Mouse (Mus musculus) forebrain, postnatal 0 days (tissue): ENCODE data around the gene Atp5k. TPM values are rescaled to one million over a fixed set of nuclear protein-coding genes. Genes with fewer than 3 reads are reported as not detected.

Experiments used
- ATAC-seq: fragments of 200-750 bp; cut with Nextera tagmentation; 2 replicates; pipeline ENCODE4 v1.8.0; 2017; ENCODE audit warnings: mild to moderate bottlenecking, moderate library complexity
- DNase-seq: peaks from one replicate; pipeline ENCODE4 v3.0.0-alpha.2; 2015
- H3K27ac ChIP-seq: fragments of 300-500 bp; sonication (generic); 2 replicates; pipeline ENCODE4 v1.5.1; 2014; ENCODE audit warnings: low read depth, mild to moderate bottlenecking, antibody characterized with exemption, low read length, moderate library complexity, mixed read lengths
- H3K27me3 ChIP-seq: fragments of 300-500 bp; sonication (generic); 2 replicates; pipeline ENCODE4 v1.6.1; 2014; ENCODE audit warnings: mild to moderate bottlenecking, low read length, mixed read lengths; ENCODE audit not compliant: insufficient read depth
- H3K36me3 ChIP-seq: fragments of 300-500 bp; sonication (generic); 2 replicates; pipeline ENCODE4 v1.6.1; 2014; ENCODE audit warnings: mild to moderate bottlenecking, moderate library complexity; ENCODE audit not compliant: insufficient read depth
- H3K4me1 ChIP-seq: fragments of 300-500 bp; sonication (generic); 2 replicates; pipeline ENCODE4 v1.6.1; 2014; ENCODE audit warnings: antibody characterized with exemption; ENCODE audit not compliant: insufficient read depth
- H3K4me2 ChIP-seq: fragments of 300-500 bp; sonication (generic); 2 replicates; pipeline ENCODE4 v1.6.1; 2014; ENCODE audit warnings: low read depth, mild to moderate bottlenecking, moderate library complexity
- H3K4me3 ChIP-seq: fragments of 300-500 bp; sonication (generic); 2 replicates; pipeline ENCODE4 v1.5.1; 2014; ENCODE audit warnings: low read depth, low read length, mixed read lengths
- H3K9ac ChIP-seq: fragments of 300-500 bp; sonication (generic); 2 replicates; pipeline ENCODE4 v1.6.1; 2014; ENCODE audit warnings: mild to moderate bottlenecking
- H3K9me3 ChIP-seq: fragments of 300-500 bp; sonication (generic); 2 replicates; pipeline ENCODE4 v1.6.1; 2016; ENCODE audit warnings: low read length
- CTCF ChIP-seq: sonication (generic); IDR thresholded peaks from 2 replicates; pipeline ENCODE4 v1.5.1; 2016; ENCODE audit warnings: antibody characterized with exemption, control low read depth, low read depth
- WGBS: fragments of 180-500 bp; shearing (Covaris S2); extraction: QIAGEN DNeasy Blood & Tissue Kit; methylation state at CpG from one replicate; pipeline ENCODE4 v1.1.7; 2014; 5-methylcytosine and 5-hydroxymethylcytosine counted together
- polyA plus RNA-seq: library from polyadenylated mRNA; unstranded; fragments of >200 nt; fragmentation: Nextera tagmentation; extraction: Ambion mirVana; gene quantifications from 2 replicates; pipeline ENCODE4 v1.2.1, GENCODE M21; 2015
- total RNA-seq: library from RNA; depleted of rRNA; stranded (reverse); fragments of >200 nt; gene quantifications from 2 replicates; pipeline ENCODE4 v1.2.3, GENCODE M21; 2014

The Atp5k gene
- total and polyA plus RNA-seq, 2 experiments from 2014 or later, result 152 to 489 TPM

GRCm38 (mm10) chr5:108462446-108462845 lies 28.2 kb upstream of the Atp5k start:
- peaks cover 36% of the 10 kb centered on the region for H3K4me1 ChIP-seq
- ATAC-seq (no peak), DNase-seq (no peak)
- no peaks in the 10 kb centered on the region for H3K36me3 ChIP-seq
- no peak for TF ChIP-seq CTCF
- peak overlapping the region; percentile 68 for H3K4me3 ChIP-seq
- WGBS, result 51% methylated on average over 4 of the region's 4 CpGs
- no peak overlapping the region for H3K27ac ChIP-seq
- H3K9ac ChIP-seq, result peak overlapping the region; percentile 96
- H3K27me3 ChIP-seq, result no peaks in the 10 kb centered on the region
- peak overlapping the region; percentile 98 for H3K4me2 ChIP-seq
- H3K9me3 ChIP-seq, result no peaks in the 10 kb centered on the region

- no peaks in the 10 kb centered on the region for H3K27me3 ChIP-seq
- peaks cover 36% of the 10 kb centered on the region for H3K4me1 ChIP-seq
- H3K4me3 ChIP-seq, result peak within 1 kb of the TSS; percentile 68
- H3K9me3 ChIP-seq, result no peaks in the 10 kb centered on the region
- under 1% methylated on average over 52 of the region's 62 CpGs for WGBS
- DNase-seq (peak; percentile 98), ATAC-seq (peak; percentile 97)
- no peak for TF ChIP-seq CTCF
- H3K36me3 ChIP-seq, result no peaks in the 10 kb centered on the region
- H3K9ac ChIP-seq, result peak within 1 kb of the TSS; percentile 96
- H3K27ac ChIP-seq, result peak within 1 kb of the TSS; percentile 88
- peak within 1 kb of the TSS; percentile 98 for H3K4me2 ChIP-seq
Measured at GRCm38 (mm10) chr5:108461082-108462065, 27.1 kb upstream of the Atp5k start, which contains the start of gene Pcgf3. Gene Pcgf3 (plus strand): TSS chr5:108461232.

- WGBS, result 41% methylated on average over 6 of the region's 6 CpGs
- Histone ChIP-seq H3K4me2 (peak overlapping the region; percentile 98), H3K4me3 (peak overlapping the region; percentile 68), H3K4me1 (peaks cover 29% of the 10 kb centered on the region), H3K27ac (no peak overlapping the region), H3K36me3 (no peaks in the 10 kb centered on the region), H3K9ac (peak overlapping the region; percentile 96), H3K9me3 (no peaks in the 10 kb centered on the region), H3K27me3 (no peaks in the 10 kb centered on the region)
- DNase-seq, result no peak
- no peak for TF ChIP-seq CTCF
- no peak for ATAC-seq
Measured at GRCm38 (mm10) chr5:108460461-108460860, 26.2 kb upstream of the Atp5k start.

- WGBS, result 87% methylated on average over 2 of the region's 2 CpGs
- no peaks in the 10 kb centered on the region for H3K9me3 ChIP-seq
- H3K4me1 ChIP-seq, result peaks cover 14% of the 10 kb centered on the region
- no peak overlapping the region for H3K27ac ChIP-seq
- TF ChIP-seq CTCF, result no peak
- DNase-seq (no peak), ATAC-seq (no peak)
- H3K36me3 ChIP-seq, result no peaks in the 10 kb centered on the region
- H3K4me2 ChIP-seq, result no peak overlapping the region
- no peak overlapping the region for H3K4me3 ChIP-seq
- no peaks in the 10 kb centered on the region for H3K27me3 ChIP-seq
- no peak overlapping the region for H3K9ac ChIP-seq
Measured at GRCm38 (mm10) chr5:108458706-108459105, 24.5 kb upstream of the Atp5k start.

- DNase-seq (no peak), ATAC-seq (no peak)
- Histone ChIP-seq H3K27ac (no peak overlapping the region), H3K4me2 (no peak overlapping the region), H3K36me3 (no peaks in the 10 kb centered on the region), H3K9ac (no peak overlapping the region), H3K27me3 (no peaks in the 10 kb centered on the region; the same call in 1 of the 2 replicates), H3K4me3 (no peak overlapping the region), H3K9me3 (no peaks in the 10 kb centered on the region), H3K4me1 (no peaks in the 10 kb centered on the region)
- no peak for TF ChIP-seq CTCF
- 58% methylated on average over 3 of the region's 3 CpGs for WGBS
Measured at GRCm38 (mm10) chr5:108454094-108454493, 19.8 kb upstream of the Atp5k start.

GRCm38 (mm10) chr5:108452422-108452821 lies 18.2 kb upstream of the Atp5k start:
- Histone ChIP-seq H3K4me3 (no peak overlapping the region), H3K9ac (no peak overlapping the region), H3K36me3 (no peaks in the 10 kb centered on the region), H3K27ac (no peak overlapping the region), H3K27me3 (peaks cover 5% of the 10 kb centered on the region), H3K9me3 (no peaks in the 10 kb centered on the region), H3K4me2 (no peak overlapping the region), H3K4me1 (no peaks in the 10 kb centered on the region)
- ATAC-seq, result no peak
- no peak for TF ChIP-seq CTCF
- 95% methylated on average over 1 of the region's 1 CpGs for WGBS
- no peak for DNase-seq

- Histone ChIP-seq H3K9ac (no peak overlapping the region), H3K4me1 (no peaks in the 10 kb centered on the region), H3K27ac (no peak overlapping the region), H3K36me3 (no peaks in the 10 kb centered on the region), H3K4me3 (no peak overlapping the region), H3K9me3 (no peaks in the 10 kb centered on the region), H3K27me3 (peaks cover 5% of the 10 kb centered on the region), H3K4me2 (no peak overlapping the region)
- WGBS, result 75% methylated on average over 1 of the region's 1 CpGs
- TF ChIP-seq CTCF, result no peak
- DNase-seq (no peak), ATAC-seq (no peak)
Measured at GRCm38 (mm10) chr5:108451611-108452010, 17.4 kb upstream of the Atp5k start.
